26 mouse cellular contexts compared by ENCODE assay signal in genomic region chr15:80140302-80140701, GRCm38 (mm10). TPM values are rescaled to one million over a fixed set of nuclear protein-coding genes. Genes with fewer than 3 reads are reported as not detected.
"Had no signal": no experiment of that assay in that cellular context is flagged by ENCODE, and none has a peak within 500 bp of the region (broad histone marks: within the 10 kb centered on the region; RNA-seq: fewer than 3 reads in every experiment).

No protein-coding gene starts in this region.

- H3K9ac ChIP-seq: limb, embryonic 12.5 days; limb, embryonic 15.5 days; liver, embryonic 14.5 days; liver, postnatal 0 days; lung, embryonic 14.5 days had no signal

- H3K27me3 ChIP-seq: limb, embryonic 12.5 days; limb, embryonic 15.5 days had no signal

- H3K9me3 ChIP-seq: limb, embryonic 15.5 days had no signal

- DNase-seq: kidney, adult 11 months; kidney, postnatal 25 days; layer of hippocampus, adult 9-11 months; layer of hippocampus, postnatal 36 days; left cerebral cortex, postnatal 4 days; liver, postnatal 0 days; lung, embryonic 14.5 days; lung, postnatal 10 days; lung, postnatal 4 days; midbrain, embryonic 14.5 days; right cerebral cortex, adult 18-20 months; right cerebral cortex, postnatal 14 days; right cerebral cortex, postnatal 4 days; spleen, adult 18-20 months; thymus, adult 18-20 months; thymus, postnatal 36 days had no signal

- H3K4me1 ChIP-seq: limb, embryonic 12.5 days; limb, embryonic 15.5 days had no signal

- H3K27ac ChIP-seq: kidney, postnatal 0 days; layer of hippocampus, adult 2 months; left cerebral cortex, adult 2 months; limb, embryonic 12.5 days; limb, embryonic 15.5 days; liver, embryonic 14.5 days had no signal

- ATAC-seq: liver, postnatal 0 days had no signal

- H3K4me3 ChIP-seq: layer of hippocampus, adult 2 months; left cerebral cortex, adult 2 months; limb, embryonic 12.5 days; limb, embryonic 15.5 days had no signal

- H3K4me2 ChIP-seq: limb, embryonic 12.5 days; limb, embryonic 15.5 days; liver, embryonic 11.5 days; lung, embryonic 14.5 days; midbrain, embryonic 11.5 days had no signal

RNA-seq across cellular contexts. Expression of gene Mgat3, which starts 33.2 kb away (rescaled TPM):
- total RNA-seq: megakaryocyte progenitor cell, adult 5-6 weeks; megakaryocyte-erythroid progenitor cell, adult 5-6 weeks had no signal
